Mouse (Mus musculus): ENCODE measurements around the gene Pex3. TPM values are rescaled to one million over a fixed set of nuclear protein-coding genes. Genes with fewer than 3 reads are reported as not detected.
A peak's percentile ranks its signal among the peaks of the same experiment; 100 is the strongest.

Gene Pex3
- polyA plus RNA-seq (2012; fragmentation: generic; extraction: Trizol): 10.6 TPM

DNA sequence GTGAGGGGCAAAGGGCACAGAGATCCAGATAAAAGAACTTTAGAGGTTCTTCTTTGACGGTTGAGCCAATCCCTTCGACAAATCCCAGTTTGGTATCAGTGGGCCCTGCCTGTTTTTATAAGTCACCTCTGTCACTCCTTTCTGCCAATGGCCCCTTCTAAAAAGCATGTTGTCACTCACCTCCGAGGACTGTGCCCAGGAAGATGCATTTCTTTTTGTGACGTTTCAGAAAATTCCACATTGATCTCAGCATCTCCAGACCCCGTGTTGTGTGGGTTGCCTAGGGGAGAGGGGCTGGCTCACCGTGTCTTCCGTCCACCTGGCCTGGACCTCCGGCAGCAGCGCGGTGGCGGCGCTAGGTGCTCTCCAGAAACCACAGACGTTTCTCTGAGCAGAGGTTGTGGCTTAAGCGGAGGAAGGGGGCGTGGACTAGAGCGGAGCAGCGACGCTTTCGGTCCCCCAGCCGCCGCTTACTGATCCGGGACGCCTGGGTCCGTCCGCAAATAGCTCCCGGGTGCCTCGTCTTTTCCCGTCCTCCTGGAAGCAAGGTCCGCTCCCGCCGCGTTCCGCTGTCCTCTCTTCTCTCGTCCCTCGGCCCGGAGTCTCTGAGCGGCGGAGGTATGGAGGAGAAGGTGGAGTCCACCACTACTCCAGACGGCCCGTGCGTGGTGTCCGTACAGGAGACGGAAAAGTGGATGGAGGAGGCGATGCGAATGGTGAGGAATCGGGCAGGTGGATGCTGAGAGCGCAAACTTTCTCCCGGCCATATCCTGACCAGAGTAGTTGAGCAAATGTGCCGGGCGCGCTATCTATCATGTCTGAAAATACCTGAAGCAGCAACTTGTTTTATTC lies at the start of gene Pex3, which contains the start of gene Adat2:
TSS of gene Pex3 (minus strand) at position 497 of the 852 bp plus-strand sequence.
TSS of gene Adat2 (plus strand) at position 249 of the 852 bp plus-strand sequence.
- Histone ChIP-seq H3ac (ENCODE audit: control insufficient read depth, insufficient read length) (peak within 1 kb of the TSS; percentile 82), H3K36me3 (ENCODE audit: control insufficient read depth, insufficient read depth) (no peaks in the 10 kb centered on the region), H3K79me2 (ENCODE audit: control insufficient read depth, insufficient read depth) (peaks cover 9% of the 10 kb centered on the region), H3K4me2 (ENCODE audit: low read depth) (peak within 1 kb of the TSS; percentile 98), H3K4me3 (peak within 1 kb of the TSS; percentile 87), H3K27me3 (ENCODE audit: control insufficient read depth, insufficient read depth, insufficient read length) (no peaks in the 10 kb centered on the region)
- TF ChIP-seq MYOD1 (IDR thresholded peaks at IDR 0.05; ENCODE audit: control insufficient read depth in 1 of 3, insufficient read length in 2 of 3, low read depth in 2 of 3) (peak in 2 of 3 experiments; percentile 0 to 8), MAX (IDR thresholded peaks at IDR 0.05; ENCODE audit: low read depth) (no peak), POLR2AphosphoS2 (IDR thresholded peaks at IDR 0.05; ENCODE audit: insufficient read length, low read depth) (peak; percentile 80), TCF12 (IDR thresholded peaks at IDR 0.05; ENCODE audit: insufficient read depth, poor library complexity, severe bottlenecking) (no peak), E2F4 (IDR thresholded peaks at IDR 0.05; ENCODE audit: insufficient read depth) (no peak), TCF3 (IDR thresholded peaks at IDR 0.05; ENCODE audit: insufficient read length, low read depth) (no peak), SRF (IDR thresholded peaks at IDR 0.05; ENCODE audit: control insufficient read depth, insufficient read length, low read depth) (peak; percentile 12), USF1 (IDR thresholded peaks at IDR 0.05; ENCODE audit: low read depth) (no peak), REST (IDR thresholded peaks at IDR 0.05; ENCODE audit: insufficient read depth, insufficient read length) (no peak), CEBPB (IDR thresholded peaks at IDR 0.05; ENCODE audit: insufficient read depth, poor library complexity, severe bottlenecking) (0 out of 2 replicates have a peak, but pooled peaks have one; percentile 9), MYOG (IDR thresholded peaks at IDR 0.05; ENCODE audit: control insufficient read depth in 1 of 3, insufficient read depth in 1 of 3, insufficient read length in 2 of 3, low read depth in 2 of 3) (peak in 2 of 3 experiments; percentile 32 to 47), POLR2A (IDR thresholded peaks at IDR 0.05; ENCODE audit: insufficient read length, low read depth) (peak; percentile 77)

DNA sequence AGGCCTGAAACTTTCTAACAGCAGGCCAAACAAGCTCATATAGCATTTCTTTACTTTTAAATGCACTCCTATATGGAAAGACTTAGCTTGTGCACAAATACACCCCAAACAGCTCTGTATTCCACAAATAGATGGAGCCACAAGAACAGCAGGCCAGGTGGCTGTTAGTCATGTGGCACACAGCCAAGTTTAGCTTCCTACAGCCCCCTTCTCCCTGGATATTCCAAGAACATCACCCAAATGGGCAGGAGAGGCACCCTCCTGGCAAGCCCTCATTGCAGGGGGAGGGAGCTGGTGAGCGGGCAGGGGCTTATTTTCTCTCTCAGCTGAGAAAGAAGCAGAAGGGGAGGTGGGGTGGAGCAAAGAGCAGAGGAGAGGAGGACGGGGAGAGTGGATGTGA lies 48.0 kb upstream of the Pex3 start:
- Histone ChIP-seq H3K79me2 (ENCODE audit: control insufficient read depth, insufficient read depth) (no peaks in the 10 kb centered on the region), H3K36me3 (ENCODE audit: control insufficient read depth, insufficient read depth) (no peaks in the 10 kb centered on the region), H3K4me3 (no peak overlapping the region), H3K27me3 (ENCODE audit: control insufficient read depth, insufficient read depth, insufficient read length) (no peaks in the 10 kb centered on the region), H3K4me2 (ENCODE audit: low read depth) (no peak overlapping the region), H3ac (ENCODE audit: control insufficient read depth, insufficient read length) (no peak overlapping the region)
- TF ChIP-seq E2F4 (IDR thresholded peaks at IDR 0.05; ENCODE audit: insufficient read depth) (no peak), MYOD1 (IDR thresholded peaks at IDR 0.05; ENCODE audit: control insufficient read depth in 1 of 3, insufficient read length in 2 of 3, low read depth in 2 of 3) (peak in 1 of 3 experiments; percentile 14)

- no peak overlapping the region for H3ac ChIP-seq (ENCODE audit: control insufficient read depth, insufficient read length)
- H3K27me3 ChIP-seq (ENCODE audit: control insufficient read depth, insufficient read depth, insufficient read length): no peaks in the 10 kb centered on the region
- no peaks in the 10 kb centered on the region for H3K79me2 ChIP-seq (ENCODE audit: control insufficient read depth, insufficient read depth)
- TF ChIP-seq MYOG (IDR thresholded peaks at IDR 0.05; ENCODE audit: control insufficient read depth in 1 of 3, insufficient read depth in 1 of 3, insufficient read length in 2 of 3, low read depth in 2 of 3) (no peak), TCF3 (IDR thresholded peaks at IDR 0.05; ENCODE audit: insufficient read length, low read depth) (no peak), REST (IDR thresholded peaks at IDR 0.05; ENCODE audit: insufficient read depth, insufficient read length) (no peak), USF1 (IDR thresholded peaks at IDR 0.05; ENCODE audit: low read depth) (no peak), MAX (IDR thresholded peaks at IDR 0.05; ENCODE audit: low read depth) (no peak)
- H3K4me2 ChIP-seq (ENCODE audit: low read depth): no peak overlapping the region
- no peaks in the 10 kb centered on the region for H3K36me3 ChIP-seq (ENCODE audit: control insufficient read depth, insufficient read depth)
- no peak overlapping the region for H3K4me3 ChIP-seq
These were observed 44.5 kb upstream of the Pex3 start for GRCm38 (mm10) chr10:13597491-13597890.

- Histone ChIP-seq H3K27me3 (ENCODE audit: control insufficient read depth, insufficient read depth, insufficient read length) (no peaks in the 10 kb centered on the region), H3ac (ENCODE audit: control insufficient read depth, insufficient read length) (no peak overlapping the region), H3K79me2 (ENCODE audit: control insufficient read depth, insufficient read depth) (no peaks in the 10 kb centered on the region), H3K36me3 (ENCODE audit: control insufficient read depth, insufficient read depth) (no peaks in the 10 kb centered on the region), H3K4me2 (ENCODE audit: low read depth) (no peak overlapping the region), H3K4me3 (no peak overlapping the region)
- TF ChIP-seq MYOG (IDR thresholded peaks at IDR 0.05; ENCODE audit: control insufficient read depth in 1 of 3, insufficient read depth in 1 of 3, insufficient read length in 2 of 3, low read depth in 2 of 3): no peak
- no peak for TF ChIP-seq POLR2A (IDR thresholded peaks at IDR 0.05; ENCODE audit: insufficient read length, low read depth)
- TF ChIP-seq TCF12 (IDR thresholded peaks at IDR 0.05; ENCODE audit: insufficient read depth, poor library complexity, severe bottlenecking): no peak
- TF ChIP-seq TCF3 (IDR thresholded peaks at IDR 0.05; ENCODE audit: insufficient read length, low read depth): no peak
- no peak for TF ChIP-seq E2F4 (IDR thresholded peaks at IDR 0.05; ENCODE audit: insufficient read depth)
- no peak for TF ChIP-seq SRF (IDR thresholded peaks at IDR 0.05; ENCODE audit: control insufficient read depth, insufficient read length, low read depth)
- TF ChIP-seq MYOD1 (IDR thresholded peaks at IDR 0.05; ENCODE audit: control insufficient read depth in 1 of 3, insufficient read length in 2 of 3, low read depth in 2 of 3): no peak
- TF ChIP-seq POLR2AphosphoS2 (IDR thresholded peaks at IDR 0.05; ENCODE audit: insufficient read length, low read depth): no peak
- TF ChIP-seq REST (IDR thresholded peaks at IDR 0.05; ENCODE audit: insufficient read depth, insufficient read length): no peak
- no peak for TF ChIP-seq MAX (IDR thresholded peaks at IDR 0.05; ENCODE audit: low read depth)
- TF ChIP-seq CEBPB (IDR thresholded peaks at IDR 0.05; ENCODE audit: insufficient read depth, poor library complexity, severe bottlenecking): no peak
- no peak for TF ChIP-seq USF1 (IDR thresholded peaks at IDR 0.05; ENCODE audit: low read depth)
These were observed 43.9 kb upstream of the Pex3 start for GRCm38 (mm10) chr10:13596866-13597265.

DNA sequence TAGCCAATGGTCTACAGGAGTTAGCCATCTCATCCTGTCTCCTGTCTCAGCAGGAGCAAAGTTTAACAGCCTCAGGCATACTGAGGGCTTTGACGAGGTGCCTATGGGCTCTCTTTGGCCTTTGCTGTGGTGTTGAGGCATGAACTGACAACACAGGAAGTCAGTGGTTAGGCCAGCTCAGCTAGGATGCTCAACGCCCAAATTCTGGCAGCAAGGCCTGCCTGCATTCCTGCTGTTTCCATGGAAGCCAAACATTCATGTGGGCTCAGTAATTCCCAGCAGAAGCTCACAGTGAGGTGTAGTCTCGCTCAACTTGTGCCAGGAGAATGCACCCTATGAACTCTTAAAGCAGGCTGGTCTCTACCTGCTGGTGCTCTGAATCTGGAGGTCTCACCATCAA lies 43.1 kb upstream of the Pex3 start:
- no peak overlapping the region for H3ac ChIP-seq (ENCODE audit: control insufficient read depth, insufficient read length)
- H3K4me2 ChIP-seq (ENCODE audit: low read depth): peak overlapping the region; percentile 44
- H3K79me2 ChIP-seq (ENCODE audit: control insufficient read depth, insufficient read depth): no peaks in the 10 kb centered on the region
- TF ChIP-seq TCF12 (IDR thresholded peaks at IDR 0.05; ENCODE audit: insufficient read depth, poor library complexity, severe bottlenecking): no peak
- TF ChIP-seq TCF3 (IDR thresholded peaks at IDR 0.05; ENCODE audit: insufficient read length, low read depth): no peak
- no peak for TF ChIP-seq MAX (IDR thresholded peaks at IDR 0.05; ENCODE audit: low read depth)
- TF ChIP-seq USF1 (IDR thresholded peaks at IDR 0.05; ENCODE audit: low read depth): no peak
- no peak for TF ChIP-seq REST (IDR thresholded peaks at IDR 0.05; ENCODE audit: insufficient read depth, insufficient read length)
- TF ChIP-seq E2F4 (IDR thresholded peaks at IDR 0.05; ENCODE audit: insufficient read depth): no peak
- TF ChIP-seq POLR2A (IDR thresholded peaks at IDR 0.05; ENCODE audit: insufficient read length, low read depth): no peak
- TF ChIP-seq MYOD1 (IDR thresholded peaks at IDR 0.05; ENCODE audit: control insufficient read depth in 1 of 3, insufficient read length in 2 of 3, low read depth in 2 of 3): no peak
- no peak for TF ChIP-seq SRF (IDR thresholded peaks at IDR 0.05; ENCODE audit: control insufficient read depth, insufficient read length, low read depth)
- no peak for TF ChIP-seq MYOG (IDR thresholded peaks at IDR 0.05; ENCODE audit: control insufficient read depth in 1 of 3, insufficient read depth in 1 of 3, insufficient read length in 2 of 3, low read depth in 2 of 3)
- no peak for TF ChIP-seq CEBPB (IDR thresholded peaks at IDR 0.05; ENCODE audit: insufficient read depth, poor library complexity, severe bottlenecking)
- no peak for TF ChIP-seq POLR2AphosphoS2 (IDR thresholded peaks at IDR 0.05; ENCODE audit: insufficient read length, low read depth)
- H3K36me3 ChIP-seq (ENCODE audit: control insufficient read depth, insufficient read depth): no peaks in the 10 kb centered on the region
- H3K4me3 ChIP-seq: no peak overlapping the region
- no peaks in the 10 kb centered on the region for H3K27me3 ChIP-seq (ENCODE audit: control insufficient read depth, insufficient read depth, insufficient read length)
